Mouse (Mus musculus) testis, adult 2 months (tissue): ENCODE measurements around the gene Pla2g1b. TPM values are rescaled to one million over a fixed set of nuclear protein-coding genes. Genes with fewer than 3 reads are reported as not detected.

Source experiments
- H3K27ac ChIP-seq: fragments of 200-500 bp; 2 replicates; pipeline ENCODE4 v1.5.1; 2012; ENCODE audit warnings: low read depth, low read length; ENCODE audit not compliant: control insufficient read depth, insufficient read depth
- H3K27me3 ChIP-seq: fragments of 200-500 bp; 2 replicates; pipeline ENCODE4 v1.6.1; 2012; ENCODE audit warnings: mild to moderate bottlenecking, low read length, moderate library complexity; ENCODE audit not compliant: control insufficient read depth, insufficient read depth
- H3K36me3 ChIP-seq: fragments of 200-500 bp; 2 replicates; pipeline ENCODE4 v1.6.1; 2012; ENCODE audit warnings: mild to moderate bottlenecking, low read length; ENCODE audit not compliant: control insufficient read depth, insufficient read depth
- H3K4me1 ChIP-seq: fragments of 200-500 bp; 2 replicates; pipeline ENCODE4 v1.6.1; 2012; ENCODE audit warnings: low read length; ENCODE audit not compliant: control insufficient read depth, insufficient read depth
- H3K4me3 ChIP-seq: fragments of 200-500 bp; 2 replicates; pipeline ENCODE4 v1.5.1; 2012; ENCODE audit warnings: low read depth, mild to moderate bottlenecking, low read length, moderate library complexity, mixed read lengths; ENCODE audit not compliant: control insufficient read depth
- CTCF ChIP-seq: fragments of 200-500 bp; IDR thresholded peaks from 2 replicates; pipeline ENCODE4 v1.5.1; 2012; ENCODE audit warnings: low read depth, mild to moderate bottlenecking, inconsistent platforms, low read length, moderate library complexity; ENCODE audit not compliant: control insufficient read depth, insufficient read depth, insufficient replicate concordance
- POLR2A ChIP-seq: fragments of 200-500 bp; IDR thresholded peaks from 2 replicates; pipeline ENCODE4 v1.6.1; 2012; ENCODE audit warnings: low read depth, mild to moderate bottlenecking, inconsistent platforms, low read length, moderate library complexity; ENCODE audit not compliant: control insufficient read depth
- polyA plus RNA-seq: library from polyadenylated mRNA; depleted of rRNA; stranded (reverse); fragments of >200 nt; gene quantifications from 2 replicates; pipeline ENCODE4 v1.2.3, GENCODE M21; 2012

Gene Pla2g1b
- polyA plus RNA-seq, 1 experiment, result 0.64 TPM

- no peaks in the 10 kb centered on the region for H3K36me3 ChIP-seq
- peaks cover 21% of the 10 kb centered on the region for H3K4me1 ChIP-seq
These were observed 44.0 kb downstream of the Pla2g1b start for GRCm38 (mm10) chr5:115509790-115510689.

GRCm38 (mm10) chr5:115512375-115512774 lies 46.3 kb downstream of the Pla2g1b start:
- H3K36me3 ChIP-seq, result no peaks in the 10 kb centered on the region
- no peak overlapping the region for H3K27ac ChIP-seq
- TF ChIP-seq CTCF (no peak), POLR2A (no peak)
- no peaks in the 10 kb centered on the region for H3K27me3 ChIP-seq
- H3K4me3 ChIP-seq, result no peak overlapping the region
- H3K4me1 ChIP-seq, result peaks cover 31% of the 10 kb centered on the region

More at GRCm38 (mm10) chr5:115509790-115510689, 44.0 kb downstream of the Pla2g1b start:
- Histone ChIP-seq H3K4me3 (no peak overlapping the region), H3K27ac (no peak overlapping the region), H3K27me3 (no peaks in the 10 kb centered on the region)
- TF ChIP-seq POLR2A (no peak), CTCF (no peak)

DNA sequence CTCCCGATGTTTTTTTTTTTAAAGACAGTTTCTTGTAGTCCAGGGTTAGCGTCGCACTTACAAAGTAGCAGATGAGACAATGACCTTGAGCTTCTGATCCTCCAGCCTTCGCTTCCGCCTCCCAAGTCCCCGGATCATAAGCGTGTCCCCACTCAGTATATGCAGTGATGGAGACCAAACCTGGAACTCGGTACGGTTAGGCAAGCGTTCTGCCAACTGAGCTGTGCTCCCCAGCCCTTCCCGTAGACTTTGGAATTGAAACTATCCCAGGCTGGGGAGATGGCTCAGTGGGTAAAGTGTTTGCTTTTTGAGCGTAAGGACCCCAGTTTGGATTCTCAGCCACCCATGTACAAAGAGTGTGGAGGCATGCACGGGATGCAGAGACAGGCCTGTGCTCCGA lies 47.2 kb downstream of the Pla2g1b start:
- H3K4me1 ChIP-seq, result peaks cover 26% of the 10 kb centered on the region
- no peak overlapping the region for H3K27ac ChIP-seq
- TF ChIP-seq POLR2A, result no peak
- TF ChIP-seq CTCF, result no peak
- no peaks in the 10 kb centered on the region for H3K36me3 ChIP-seq
- H3K27me3 ChIP-seq, result no peaks in the 10 kb centered on the region
- H3K4me3 ChIP-seq, result no peak overlapping the region

- no peak for TF ChIP-seq CTCF
- TF ChIP-seq POLR2A, result no peak
- H3K4me1 ChIP-seq, result peaks cover 26% of the 10 kb centered on the region
- no peaks in the 10 kb centered on the region for H3K36me3 ChIP-seq
- no peaks in the 10 kb centered on the region for H3K27me3 ChIP-seq
- no peak overlapping the region for H3K4me3 ChIP-seq
- H3K27ac ChIP-seq, result no peak overlapping the region
These were observed 47.7 kb downstream of the Pla2g1b start for GRCm38 (mm10) chr5:115513721-115514120.

- Histone ChIP-seq H3K4me1 (peaks cover 23% of the 10 kb centered on the region), H3K4me3 (no peak overlapping the region), H3K27me3 (no peaks in the 10 kb centered on the region), H3K36me3 (no peaks in the 10 kb centered on the region), H3K27ac (no peak overlapping the region)
- no peak for TF ChIP-seq POLR2A
- TF ChIP-seq CTCF, result no peak
These were observed 48.3 kb downstream of the Pla2g1b start for GRCm38 (mm10) chr5:115514346-115514745.

GRCm38 (mm10) chr5:115514896-115515587 lies 49.0 kb downstream of the Pla2g1b start:
- peak overlapping the region; percentile 46; the same call in 1 of the 2 replicates for H3K27ac ChIP-seq
- H3K4me3 ChIP-seq, result no peak overlapping the region
- H3K4me1 ChIP-seq, result peaks cover 23% of the 10 kb centered on the region
- TF ChIP-seq CTCF (no peak), POLR2A (no peak)
- no peaks in the 10 kb centered on the region for H3K36me3 ChIP-seq
- no peaks in the 10 kb centered on the region for H3K27me3 ChIP-seq
